Mouse (Mus musculus) myocyte (in vitro differentiated cells): ENCODE data around the gene Slc35a2. TPM values are rescaled to one million over a fixed set of nuclear protein-coding genes. Genes with fewer than 3 reads are reported as not detected.

Experiments
- H3K27me3 ChIP-seq: one replicate; pipeline ENCODE4 v1.6.1; 2011; ENCODE audit not compliant: control insufficient read depth, insufficient read depth, insufficient read length
- H3K36me3 ChIP-seq: one replicate; pipeline ENCODE4 v1.6.1; 2011; ENCODE audit not compliant: control insufficient read depth, insufficient read depth
- H3K4me2 ChIP-seq: one replicate; pipeline ENCODE4 v1.6.1; 2011; ENCODE audit warnings: low read depth, control low read depth
- H3K4me3 ChIP-seq: one replicate; pipeline ENCODE4 v1.5.1; 2011; ENCODE audit warnings: mild to moderate bottlenecking, control low read depth, moderate library complexity
- H3K79me2 ChIP-seq: one replicate; pipeline ENCODE4 v1.6.1; 2011; ENCODE audit not compliant: control insufficient read depth, insufficient read depth
- H3ac ChIP-seq: one replicate; pipeline ENCODE4 v1.6.1; 2011; ENCODE audit not compliant: control insufficient read depth, insufficient read length
- CEBPB ChIP-seq: IDR thresholded peaks from 2 replicates; pipeline ENCODE4 v1.6.1; 2011; ENCODE audit warnings: mild to moderate bottlenecking, moderate library complexity; ENCODE audit not compliant: poor library complexity, insufficient read depth, severe bottlenecking
- E2F4 ChIP-seq: IDR thresholded peaks from one replicate; pipeline ENCODE4 v1.6.1; 2011; ENCODE audit warnings: mild to moderate bottlenecking, control low read depth, moderate library complexity; ENCODE audit not compliant: insufficient read depth
- MAX ChIP-seq: IDR thresholded peaks from one replicate; pipeline ENCODE4 v1.6.1; 2011; ENCODE audit warnings: low read depth, mild to moderate bottlenecking, control low read depth
- MYOD1 ChIP-seq, 3 experiments: IDR thresholded peaks; one replicate each; pipeline ENCODE4 v1.6.1; 2011; ENCODE audit warnings: control low read depth in 2 of 3, low read depth in 2 of 3, mild to moderate bottlenecking in 2 of 3, moderate library complexity in 1 of 3; ENCODE audit not compliant: insufficient read length in 2 of 3, control insufficient read depth in 1 of 3
- MYOG ChIP-seq, 3 experiments: IDR thresholded peaks; one replicate each; pipeline ENCODE4 v1.6.1; 2011; ENCODE audit warnings: control low read depth in 2 of 3, low read depth in 2 of 3, mild to moderate bottlenecking in 2 of 3; ENCODE audit not compliant: insufficient read length in 2 of 3, control insufficient read depth in 1 of 3, insufficient read depth in 1 of 3
- POLR2A ChIP-seq: IDR thresholded peaks from one replicate; pipeline ENCODE4 v1.6.1; 2011; ENCODE audit warnings: low read depth, mild to moderate bottlenecking, control low read depth, moderate library complexity; ENCODE audit not compliant: insufficient read length
- POLR2AphosphoS2 ChIP-seq: IDR thresholded peaks from one replicate; pipeline ENCODE4 v1.6.1; 2011; ENCODE audit warnings: low read depth, control low read depth; ENCODE audit not compliant: insufficient read length
- REST ChIP-seq: IDR thresholded peaks from one replicate; pipeline ENCODE4 v1.6.1; 2011; ENCODE audit warnings: mild to moderate bottlenecking, control low read depth, moderate library complexity; ENCODE audit not compliant: insufficient read depth, insufficient read length
- SRF ChIP-seq: IDR thresholded peaks from one replicate; pipeline ENCODE4 v1.6.1; 2011; ENCODE audit warnings: low read depth; ENCODE audit not compliant: control insufficient read depth, insufficient read length
- TCF12 ChIP-seq: IDR thresholded peaks from one replicate; pipeline ENCODE4 v1.6.1; 2011; ENCODE audit warnings: mild to moderate bottlenecking, control low read depth; ENCODE audit not compliant: poor library complexity, insufficient read depth, severe bottlenecking
- TCF3 ChIP-seq: IDR thresholded peaks from one replicate; pipeline ENCODE4 v1.6.1; 2011; ENCODE audit warnings: low read depth, control low read depth; ENCODE audit not compliant: insufficient read length
- USF1 ChIP-seq: IDR thresholded peaks from one replicate; pipeline ENCODE4 v1.6.1; 2011; ENCODE audit warnings: low read depth, mild to moderate bottlenecking, control low read depth, moderate library complexity
- polyA plus RNA-seq: library from polyadenylated mRNA; unstranded; fragments of >200 nt; fragmentation: generic; extraction: Trizol; gene quantifications from one replicate; pipeline ENCODE4 v1.2.1, GENCODE M21; 2012; ENCODE audit warnings: missing spikeins

The Slc35a2 gene
- polyA plus RNA-seq, 1 experiment = 32.9 TPM

DNA sequence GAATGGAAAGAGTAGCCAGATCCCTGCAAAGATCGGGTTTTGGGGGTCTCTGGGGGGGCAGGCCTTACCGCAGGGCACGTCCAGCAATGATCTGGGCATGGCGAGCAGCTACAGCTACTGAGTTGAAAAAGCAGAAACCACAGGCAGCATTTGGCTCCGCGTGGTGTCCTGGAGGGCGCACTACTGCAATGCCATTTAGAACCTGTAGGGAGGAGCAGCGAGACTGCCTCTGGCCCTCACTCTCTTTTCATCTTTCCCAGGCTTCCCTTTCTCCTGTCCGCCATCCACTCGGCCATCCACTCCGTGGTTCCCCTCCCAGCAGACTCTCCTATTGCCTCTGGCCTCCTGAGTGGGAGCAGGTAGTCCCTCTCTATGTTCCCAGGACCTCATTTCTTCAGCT, 53.0 kb downstream of the Slc35a2 start:
- TF ChIP-seq TCF12 (no peak), MAX (no peak), REST (no peak), USF1 (no peak), TCF3 (no peak), MYOG (IDR thresholded peaks at IDR 0.05; ENCODE audit: control insufficient read depth in 1 of 3, insufficient read depth in 1 of 3, insufficient read length in 2 of 3, low read depth in 2 of 3) (no peak), POLR2AphosphoS2 (no peak), E2F4 (no peak), SRF (no peak), MYOD1 (IDR thresholded peaks at IDR 0.05; ENCODE audit: control insufficient read depth in 1 of 3, insufficient read length in 2 of 3, low read depth in 2 of 3) (no peak), CEBPB (no peak), POLR2A (no peak)
- H3K36me3 ChIP-seq = no peaks in the 10 kb centered on the region
- H3ac ChIP-seq = no peak overlapping the region
- no peaks in the 10 kb centered on the region for H3K79me2 ChIP-seq
- no peak overlapping the region for H3K4me3 ChIP-seq
- H3K27me3 ChIP-seq = no peaks in the 10 kb centered on the region
- no peak overlapping the region for H3K4me2 ChIP-seq

DNA sequence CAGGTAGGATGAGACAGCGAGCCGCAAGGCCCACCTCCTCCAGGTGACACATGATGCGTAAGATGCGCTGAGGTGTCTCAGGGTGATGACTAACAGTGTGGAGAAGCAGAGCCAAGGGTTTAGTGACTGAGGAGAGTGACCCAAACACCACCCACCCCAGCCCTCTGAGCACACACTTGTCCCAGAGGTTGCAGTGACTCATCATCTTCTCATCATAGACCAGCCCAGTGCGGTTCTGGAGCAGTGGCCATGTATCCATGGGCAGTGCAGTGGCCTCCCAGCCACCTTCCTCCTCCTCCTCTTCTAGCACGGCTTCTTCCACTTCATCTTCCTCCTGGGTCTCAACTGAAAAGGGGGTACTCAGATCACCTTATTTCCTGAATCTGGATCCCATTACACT, 53.8 kb downstream of the Slc35a2 start:
- H3K79me2 ChIP-seq = no peaks in the 10 kb centered on the region
- H3K27me3 ChIP-seq = no peaks in the 10 kb centered on the region
- no peak overlapping the region for H3ac ChIP-seq
- no peaks in the 10 kb centered on the region for H3K36me3 ChIP-seq
- no peak overlapping the region for H3K4me2 ChIP-seq
- no peak overlapping the region for H3K4me3 ChIP-seq
- no peak for TF ChIP-seq REST
- TF ChIP-seq E2F4 = no peak
- no peak for TF ChIP-seq TCF12
- no peak for TF ChIP-seq CEBPB
- TF ChIP-seq TCF3 = no peak
- no peak for TF ChIP-seq POLR2AphosphoS2
- no peak for TF ChIP-seq MYOD1 (IDR thresholded peaks at IDR 0.05; ENCODE audit: control insufficient read depth in 1 of 3, insufficient read length in 2 of 3, low read depth in 2 of 3)
- TF ChIP-seq MAX = no peak
- TF ChIP-seq POLR2A = no peak
- TF ChIP-seq USF1 = no peak
- TF ChIP-seq MYOG (IDR thresholded peaks at IDR 0.05; ENCODE audit: control insufficient read depth in 1 of 3, insufficient read depth in 1 of 3, insufficient read length in 2 of 3, low read depth in 2 of 3) = no peak

Other genes with a start within 250 kb of the Slc35a2 start
- gene Syp, start 245.6 kb upstream of the Slc35a2 start, polyA plus RNA-seq = 0.54 TPM
- gene Prickle3, start 226.8 kb upstream of the Slc35a2 start, polyA plus RNA-seq = 3.8 TPM
- gene Plp2, start 212.6 kb upstream of the Slc35a2 start, polyA plus RNA-seq = 294 TPM
- 0.05 TPM for gene Magix, start 202.8 kb upstream of the Slc35a2 start, polyA plus RNA-seq
- 17.1 TPM for gene Gpkow, start 186.9 kb upstream of the Slc35a2 start, polyA plus RNA-seq
- 38.9 TPM for gene Wdr45, start 169.7 kb upstream of the Slc35a2 start, polyA plus RNA-seq
- 0.64 TPM for gene Gm45208, start 161.8 kb upstream of the Slc35a2 start, polyA plus RNA-seq
- gene Praf2, start 155.6 kb upstream of the Slc35a2 start, polyA plus RNA-seq = 64.4 TPM
- 2.4 TPM for gene Ccdc120, start 133.1 kb upstream of the Slc35a2 start, polyA plus RNA-seq
- 31.9 TPM for gene Tfe3, start 121.5 kb upstream of the Slc35a2 start, polyA plus RNA-seq
- 19.8 TPM for gene Gripap1, start 94.3 kb upstream of the Slc35a2 start, polyA plus RNA-seq
- 0.16 TPM for gene Kcnd1, start 61.7 kb upstream of the Slc35a2 start, polyA plus RNA-seq
- 36.3 TPM for gene Otud5, start 42.7 kb upstream of the Slc35a2 start, polyA plus RNA-seq
- gene Pim2, start 5.8 kb upstream of the Slc35a2 start, polyA plus RNA-seq = 3.0 TPM
- gene Pqbp1, start 15.2 kb downstream of the Slc35a2 start, polyA plus RNA-seq = 79.5 TPM
- gene Timm17b, start 15.3 kb downstream of the Slc35a2 start, polyA plus RNA-seq = 44.1 TPM
- not detected for gene Gm10491, start 23.8 kb downstream of the Slc35a2 start, polyA plus RNA-seq
- not detected for gene Gm10490, start 25.5 kb downstream of the Slc35a2 start, polyA plus RNA-seq
- gene Pcsk1n, start 35.8 kb downstream of the Slc35a2 start, polyA plus RNA-seq = not detected
- not detected for gene Eras, start 44.6 kb downstream of the Slc35a2 start, polyA plus RNA-seq
- 11.5 TPM for gene Hdac6, start 63.9 kb downstream of the Slc35a2 start, polyA plus RNA-seq
- not detected for gene Gata1, start 94.0 kb downstream of the Slc35a2 start, polyA plus RNA-seq
- not detected for gene Glod5, start 134.5 kb downstream of the Slc35a2 start, polyA plus RNA-seq
- gene Suv39h1, start 190.7 kb downstream of the Slc35a2 start, polyA plus RNA-seq = 16.0 TPM
- gene Was, start 206.5 kb downstream of the Slc35a2 start, polyA plus RNA-seq = 0.19 TPM
- gene Wdr13, start 248.9 kb downstream of the Slc35a2 start, polyA plus RNA-seq = 16.1 TPM